Mouse (Mus musculus) neural tube, embryonic 10.5 days (tissue): ENCODE results near the gene Mfsd10.
"Not testable (repeated sequence)": the region's sequence is repeated elsewhere in the genome, so short reads cannot be mapped to it uniquely, and the experiment has no call there.

Source experiments
- DNase-seq: peaks from one replicate; pipeline ENCODE4 v3.0.0-alpha.2; 2017; ENCODE audit warnings: low spot score; ENCODE audit errors: extremely low spot score

Gene Mfsd10

DNA sequence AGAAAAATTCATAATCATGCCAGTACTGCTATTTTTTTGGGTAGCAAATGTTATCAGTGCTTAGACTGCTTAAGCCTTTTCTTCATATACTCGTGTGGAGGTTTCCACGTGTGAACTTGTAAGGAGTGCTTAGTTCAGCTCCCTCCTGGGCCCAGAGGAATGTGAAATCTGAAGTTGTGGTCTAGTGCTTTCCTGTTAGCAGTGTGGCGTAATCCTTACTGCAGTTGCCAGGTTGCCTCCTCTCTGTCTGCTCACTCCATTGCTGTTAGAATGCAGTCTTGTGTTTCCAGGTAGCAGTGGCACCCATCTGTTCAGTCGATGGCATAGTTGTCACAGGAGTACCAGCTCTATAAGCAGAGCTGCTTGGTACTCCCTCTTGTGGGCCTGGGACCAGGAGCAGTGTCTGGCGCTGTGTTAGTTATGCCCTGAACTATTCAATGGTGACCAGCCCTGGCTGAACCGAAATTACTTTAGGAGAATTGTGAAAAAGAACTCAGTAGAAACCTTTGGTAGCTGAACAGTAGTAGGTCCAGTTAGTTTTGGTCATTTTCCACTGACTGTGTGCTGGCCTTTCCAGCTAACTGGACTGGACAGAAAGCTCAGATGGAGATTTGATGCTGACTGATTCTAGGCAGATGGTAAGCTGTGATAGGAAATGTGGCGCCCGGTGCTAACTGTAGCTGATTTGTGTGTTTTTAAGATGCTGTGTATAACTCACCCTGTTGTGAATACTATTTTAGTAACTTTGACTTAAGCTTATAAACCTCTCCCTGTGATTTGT lies 29.7 kb downstream of the Mfsd10 start:
- no peak for DNase-seq

DNA sequence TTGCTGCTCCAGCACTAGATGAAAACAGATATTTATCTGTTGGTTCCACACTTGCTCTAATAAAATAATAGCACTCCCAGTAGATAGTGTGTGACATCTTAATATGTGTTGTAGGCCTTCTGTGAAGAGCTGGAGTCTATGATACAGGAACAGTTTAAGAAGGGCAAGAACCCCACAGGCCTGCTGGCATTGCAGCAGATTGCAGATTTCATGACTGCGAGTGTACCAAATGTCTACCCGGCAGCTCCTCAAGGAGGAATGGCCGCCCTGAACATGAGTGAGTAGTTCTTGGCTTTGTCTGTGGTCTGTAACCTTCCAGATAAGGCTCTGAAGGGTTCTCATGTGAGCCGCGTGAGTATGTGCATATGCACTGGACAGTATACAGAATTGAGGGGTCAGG lies 32.4 kb downstream of the Mfsd10 start:
- no peak for DNase-seq

- no peak for DNase-seq
Measured at GRCm38 (mm10) chr5:34593202-34593727, 43.7 kb downstream of the Mfsd10 start.

DNA sequence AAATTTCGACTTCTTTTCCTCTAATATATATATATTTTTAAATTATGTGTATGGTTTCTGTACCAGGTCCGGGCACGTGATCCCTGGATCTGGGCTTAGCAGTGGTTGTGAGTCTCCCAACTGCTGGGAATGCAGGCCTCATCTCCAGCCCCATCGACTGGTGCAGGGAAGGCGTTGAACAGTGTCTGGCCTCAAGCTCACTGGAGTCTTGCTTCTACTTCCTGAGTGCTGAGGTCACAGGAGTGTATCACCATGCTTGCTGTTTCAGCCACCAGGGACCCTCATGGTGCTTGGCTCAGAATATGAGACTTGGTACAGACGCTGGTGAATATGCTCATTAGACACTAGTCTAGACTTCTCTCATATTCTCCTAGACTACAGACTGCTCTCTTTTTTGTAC lies 44.3 kb downstream of the Mfsd10 start:
- no peak for DNase-seq

GRCm38 (mm10) chr5:34592224-34592623 lies 44.8 kb downstream of the Mfsd10 start:
- DNase-seq: not testable (repeated sequence)

GRCm38 (mm10) chr5:34591388-34592004 lies 45.5 kb downstream of the Mfsd10 start:
- DNase-seq: no peak

GRCm38 (mm10) chr5:34590702-34591101 lies 46.3 kb downstream of the Mfsd10 start:
- DNase-seq: no peak

- no peak for DNase-seq
Measured at GRCm38 (mm10) chr5:34590059-34590458, 47.0 kb downstream of the Mfsd10 start.

DNA sequence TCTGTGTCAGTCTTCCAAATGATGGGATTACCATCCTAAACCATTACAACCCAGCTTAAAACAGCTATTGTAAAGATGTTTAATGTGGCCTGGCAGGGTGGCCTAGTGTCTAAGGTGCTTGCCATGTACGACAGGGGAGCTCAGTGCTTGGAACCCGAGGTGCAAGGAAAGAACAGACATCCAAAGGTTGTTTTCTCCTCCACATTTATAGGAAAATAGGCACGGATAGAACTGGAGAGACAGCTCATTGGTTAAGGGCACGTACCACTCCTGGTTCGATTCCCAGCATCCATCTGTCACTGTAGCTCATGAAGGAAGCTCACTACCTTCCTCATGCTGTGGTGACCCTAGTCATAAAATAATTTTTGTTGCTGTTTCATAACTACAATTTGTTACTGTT lies 49.1 kb downstream of the Mfsd10 start:
- DNase-seq: no peak

- DNase-seq: no peak
Measured at GRCm38 (mm10) chr5:34585216-34585615, 51.8 kb downstream of the Mfsd10 start.
